Mouse (Mus musculus): ENCODE data around the gene Lrrc23. TPM values are rescaled to one million over a fixed set of nuclear protein-coding genes. Genes with fewer than 3 reads are reported as not detected.
"Not testable (repeated sequence)": the region's sequence is repeated elsewhere in the genome, so short reads cannot be mapped to it uniquely, and the experiment has no call there.

The Lrrc23 gene
- polyA plus RNA-seq, 3 experiments from 2014 or later: 1.5 to 4.2 (median 3.4) TPM

DNA sequence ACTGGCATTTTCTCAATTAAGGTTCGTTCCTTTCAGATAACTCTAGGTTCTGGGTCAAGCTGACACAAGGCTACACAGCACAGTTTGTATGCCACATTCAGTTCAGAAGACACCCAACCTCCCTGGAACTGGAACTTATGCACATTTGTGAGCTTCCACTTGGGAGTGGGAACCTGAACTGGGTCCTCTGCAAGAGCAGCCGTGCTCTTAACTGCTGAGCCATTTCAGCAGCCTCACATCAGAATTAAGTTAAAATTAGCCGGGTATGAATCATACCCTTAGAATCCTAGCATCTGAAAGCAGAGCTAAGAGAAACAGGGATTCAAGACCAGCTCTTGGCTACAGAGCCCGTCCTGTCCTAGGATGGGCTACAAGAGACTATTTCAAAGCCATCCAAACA lies 27.8 kb upstream of the Lrrc23 start:
- no peak for ATAC-seq

DNA sequence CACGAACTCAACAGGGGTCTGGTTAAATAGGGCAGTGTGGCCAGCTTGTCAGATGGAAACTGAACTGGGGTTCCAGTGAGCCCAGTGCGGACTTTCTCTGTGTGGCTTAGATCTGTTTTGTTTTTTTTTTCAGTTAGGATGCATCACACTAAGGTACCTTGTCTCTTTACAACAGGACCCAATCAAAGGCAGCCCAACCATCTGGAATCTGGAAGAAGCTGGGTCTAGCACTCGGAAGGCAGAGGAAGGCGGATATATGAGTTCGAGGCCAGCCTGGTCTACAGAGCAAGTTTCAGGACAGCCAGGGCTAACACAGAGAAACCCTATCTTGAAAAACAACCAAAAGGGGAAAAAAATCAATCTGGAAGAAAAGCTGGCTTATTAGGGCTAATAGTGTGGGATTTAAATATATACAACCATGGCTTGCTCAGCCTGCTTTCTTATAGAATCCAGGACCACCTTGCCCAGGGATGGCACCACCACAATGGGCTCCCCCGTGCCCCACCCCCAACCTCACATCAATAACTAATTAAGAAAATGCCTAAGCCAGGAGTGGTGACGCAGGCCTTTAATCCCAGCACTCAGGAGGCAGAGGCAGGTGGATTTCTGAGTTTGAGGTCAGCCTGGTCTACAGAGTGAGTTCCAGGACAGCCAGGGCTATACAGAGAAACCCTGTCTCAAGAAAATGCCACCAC lies 27.1 kb upstream of the Lrrc23 start:
- ATAC-seq: no peak

GRCm38 (mm10) chr6:124805341-124806321 lies 26.1 kb upstream of the Lrrc23 start:
- ATAC-seq: peak; percentile 72

GRCm38 (mm10) chr6:124804341-124804740 lies 24.8 kb upstream of the Lrrc23 start:
- no peak for ATAC-seq

GRCm38 (mm10) chr6:124803691-124804090 lies 24.2 kb upstream of the Lrrc23 start:
- ATAC-seq: not testable (repeated sequence)

- ATAC-seq: no peak
These were observed 23.5 kb upstream of the Lrrc23 start for GRCm38 (mm10) chr6:124803061-124803460.

DNA sequence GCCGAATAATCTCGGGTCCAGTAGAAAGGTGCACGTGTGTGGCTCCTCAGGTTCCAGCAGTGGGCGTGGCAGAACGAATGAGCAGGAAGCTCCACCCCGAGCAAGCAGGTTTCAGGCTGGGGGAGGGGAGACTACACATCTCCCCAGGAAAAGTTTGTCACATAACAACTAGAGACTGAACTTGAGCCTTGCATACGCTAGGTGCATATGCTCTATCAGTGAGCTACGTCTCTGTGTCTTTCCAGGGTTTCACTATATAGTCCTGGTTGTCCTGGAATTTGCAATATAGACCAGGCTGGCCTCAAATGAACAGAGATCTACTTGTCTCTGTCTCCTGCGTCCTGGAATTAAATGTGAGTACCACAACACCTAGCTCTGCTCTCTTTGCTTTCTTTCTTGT lies 22.9 kb upstream of the Lrrc23 start:
- ATAC-seq: not testable (repeated sequence)

- ATAC-seq: no peak
These were observed 16.7 kb upstream of the Lrrc23 start for GRCm38 (mm10) chr6:124796200-124796599.

DNA sequence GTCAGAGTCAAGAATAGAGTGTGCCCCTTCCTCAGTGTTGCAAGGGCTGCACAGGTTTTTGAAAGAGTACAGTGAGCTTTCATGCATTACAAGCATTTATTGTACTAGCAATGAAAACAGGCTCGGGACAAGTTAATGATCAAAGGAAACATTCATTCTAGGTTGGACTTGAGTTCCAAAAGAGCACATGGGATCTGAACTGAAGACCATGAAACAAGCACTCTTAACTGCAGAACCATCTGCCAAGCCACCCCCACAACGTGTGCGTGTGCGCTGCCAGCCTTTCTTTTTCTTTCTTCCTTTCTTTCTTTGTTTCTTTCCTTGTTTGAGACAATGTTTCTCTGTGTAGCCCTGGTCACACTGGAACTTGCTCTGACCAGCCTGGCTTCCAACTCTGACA lies 16.3 kb upstream of the Lrrc23 start:
- no peak for ATAC-seq

GRCm38 (mm10) chr6:124791911-124792310 lies 12.4 kb upstream of the Lrrc23 start:
- no peak for ATAC-seq

GRCm38 (mm10) chr6:124790121-124790520 lies 10.6 kb upstream of the Lrrc23 start:
- ATAC-seq: no peak

DNA sequence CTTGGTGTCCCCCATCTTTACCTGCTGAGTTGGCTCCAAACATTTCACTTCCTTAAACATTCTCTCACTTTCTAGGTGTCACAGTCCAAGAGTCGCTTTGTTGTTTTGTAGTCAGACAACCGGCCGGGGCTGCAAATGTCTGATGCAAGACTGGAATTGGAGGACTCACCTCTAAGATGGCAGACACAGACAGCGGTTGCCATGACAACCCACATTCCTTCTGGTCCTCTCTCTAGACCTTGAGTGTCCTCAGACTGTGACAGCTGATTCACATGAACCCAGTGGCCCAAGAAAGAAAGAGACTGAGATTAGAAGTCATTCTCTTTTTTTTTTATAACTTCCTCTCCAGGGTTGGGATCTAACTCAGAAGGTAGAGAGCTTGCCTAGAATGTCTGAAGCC lies 10.0 kb upstream of the Lrrc23 start:
- no peak for ATAC-seq

- ATAC-seq: no peak
These were observed 8.2 kb upstream of the Lrrc23 start for GRCm38 (mm10) chr6:124787722-124788121.

DNA sequence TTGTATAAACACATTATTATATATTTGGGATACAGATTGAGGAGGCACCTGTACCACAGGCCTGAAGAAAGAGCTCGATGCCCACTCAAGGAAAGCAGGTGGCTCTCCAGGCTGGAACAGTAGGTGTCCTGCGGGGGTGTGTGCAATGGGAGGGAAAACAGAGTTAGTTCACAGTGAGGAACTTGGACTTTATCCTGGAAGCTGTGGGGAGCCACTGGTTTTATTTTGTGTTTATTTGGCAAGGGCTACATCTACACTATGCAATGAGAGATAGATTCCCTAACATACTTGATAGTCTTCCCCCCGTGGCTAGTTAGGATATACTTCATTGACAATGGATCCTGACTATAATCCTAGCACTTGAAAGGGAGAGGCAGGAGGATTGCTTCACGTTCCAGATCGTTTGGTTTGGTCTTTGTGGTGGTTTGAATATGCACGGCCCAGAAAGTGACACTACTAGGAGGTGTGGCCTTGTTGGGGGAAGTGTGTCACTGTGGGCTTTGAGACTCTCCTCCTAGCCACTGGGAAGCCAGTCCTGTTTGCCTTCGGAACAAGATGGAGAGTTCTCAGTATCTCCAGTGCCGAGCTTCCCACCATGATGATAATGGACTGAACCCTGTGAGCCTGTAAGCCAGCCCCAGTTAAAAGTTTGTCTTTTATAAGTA lies 7.4 kb upstream of the Lrrc23 start:
- ATAC-seq: no peak

DNA sequence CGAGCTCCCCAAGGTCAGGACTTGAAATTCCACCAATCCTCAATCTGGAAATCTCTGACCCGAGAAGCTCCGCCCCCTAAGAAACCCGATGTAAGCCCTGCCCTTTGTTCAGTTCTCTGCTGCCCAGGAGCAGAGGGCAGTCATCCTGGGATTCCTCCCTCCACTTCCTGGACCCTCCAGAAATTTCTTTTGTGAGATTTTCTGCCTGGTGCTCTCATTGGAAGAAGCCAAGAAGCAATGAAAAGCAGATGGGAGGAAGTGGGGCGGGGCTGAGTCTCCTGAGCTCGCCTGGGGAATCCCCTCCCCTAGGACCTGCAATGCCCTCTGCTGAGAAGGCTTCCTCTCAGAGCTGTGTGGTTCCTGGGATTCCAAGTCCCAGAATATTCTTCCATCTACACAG lies 2.9 kb upstream of the Lrrc23 start:
- ATAC-seq: peak; percentile 75

- ATAC-seq: no peak
These were observed 1.4 kb upstream of the Lrrc23 start for GRCm38 (mm10) chr6:124780917-124781316.

GRCm38 (mm10) chr6:124779984-124780416 lies 473 bp upstream of the Lrrc23 start:
- ATAC-seq: peak; percentile 19

DNA sequence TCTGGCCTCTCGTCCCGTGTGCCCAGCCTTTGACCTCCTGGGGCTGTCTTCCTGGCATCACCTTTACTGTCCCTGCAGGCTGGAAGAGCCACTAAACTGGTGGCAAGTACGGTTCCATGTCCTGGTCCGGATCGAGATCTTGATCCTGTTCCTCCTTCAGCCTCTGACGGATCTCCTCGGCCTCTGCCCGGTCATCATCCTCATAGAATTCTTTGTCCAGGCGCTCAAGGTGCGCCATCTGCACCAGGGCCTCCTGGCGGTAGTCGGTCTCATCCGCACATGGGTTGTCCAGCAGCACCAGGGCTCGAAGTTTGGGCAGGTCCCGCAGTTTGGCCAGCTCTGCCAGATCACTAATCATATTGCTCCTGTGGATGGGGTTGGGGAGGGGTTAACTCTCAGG lies 9.0 kb downstream of the Lrrc23 start:
- no peak for ATAC-seq

DNA sequence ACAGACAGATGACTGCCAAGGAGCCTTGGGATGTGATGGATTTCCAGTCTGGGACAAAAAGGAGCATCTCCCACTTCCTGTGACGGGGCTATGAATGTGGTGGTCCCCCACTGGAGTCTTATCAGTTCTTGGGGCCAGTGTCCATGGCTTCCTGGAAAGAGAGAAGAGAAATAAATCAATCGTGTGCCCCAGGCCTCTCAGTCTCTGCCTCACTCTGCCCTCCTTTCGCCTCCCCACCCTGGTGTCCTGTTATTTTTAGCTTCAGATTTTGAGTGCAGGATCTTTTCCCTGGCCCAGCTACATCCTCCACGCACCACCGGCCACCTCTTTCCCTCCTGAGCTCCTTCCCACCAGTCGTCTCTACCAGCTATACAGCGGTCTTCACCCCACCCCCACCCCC lies 9.5 kb downstream of the Lrrc23 start:
- ATAC-seq: no peak

DNA sequence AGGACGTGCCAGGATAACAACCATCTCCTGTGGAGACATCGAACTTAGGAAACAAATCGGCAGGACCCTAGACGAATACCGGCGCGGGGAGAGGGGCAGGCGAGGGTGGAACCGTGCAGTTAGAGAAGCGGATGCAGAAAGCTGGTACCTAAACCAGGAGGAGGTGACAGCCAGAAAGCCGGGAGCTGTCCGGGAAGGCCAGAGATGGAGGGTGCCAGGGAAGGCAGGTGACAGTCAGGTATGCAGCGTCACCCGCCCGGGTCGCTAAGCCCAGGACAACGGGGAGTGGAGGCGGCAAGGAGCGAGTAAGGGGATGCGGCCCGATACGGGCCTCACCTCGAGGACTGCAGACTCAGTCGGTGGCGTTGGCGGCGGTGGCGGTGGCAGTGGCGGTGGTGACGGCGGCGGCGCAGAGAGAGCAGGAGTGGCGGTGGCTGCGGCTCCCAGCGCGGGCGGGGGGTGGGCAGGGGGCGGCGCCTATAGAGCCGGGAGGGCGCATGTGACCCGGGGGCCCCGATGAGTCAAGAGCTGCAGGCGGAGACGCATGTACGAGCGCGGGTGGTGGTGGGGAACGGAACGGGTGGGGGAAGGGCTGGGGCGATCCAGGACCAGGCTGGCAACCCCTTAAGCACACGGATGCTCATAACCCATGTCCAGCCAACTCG lies 10.3 kb downstream of the Lrrc23 start, which contains the start of gene Eno2:
Eno2 (minus strand) TSS at position 573 of the 665 bp plus-strand sequence.
- peak; percentile 77 for ATAC-seq

- ATAC-seq: no peak
These were observed 10.9 kb downstream of the Lrrc23 start for GRCm38 (mm10) chr6:124768704-124769044.

DNA sequence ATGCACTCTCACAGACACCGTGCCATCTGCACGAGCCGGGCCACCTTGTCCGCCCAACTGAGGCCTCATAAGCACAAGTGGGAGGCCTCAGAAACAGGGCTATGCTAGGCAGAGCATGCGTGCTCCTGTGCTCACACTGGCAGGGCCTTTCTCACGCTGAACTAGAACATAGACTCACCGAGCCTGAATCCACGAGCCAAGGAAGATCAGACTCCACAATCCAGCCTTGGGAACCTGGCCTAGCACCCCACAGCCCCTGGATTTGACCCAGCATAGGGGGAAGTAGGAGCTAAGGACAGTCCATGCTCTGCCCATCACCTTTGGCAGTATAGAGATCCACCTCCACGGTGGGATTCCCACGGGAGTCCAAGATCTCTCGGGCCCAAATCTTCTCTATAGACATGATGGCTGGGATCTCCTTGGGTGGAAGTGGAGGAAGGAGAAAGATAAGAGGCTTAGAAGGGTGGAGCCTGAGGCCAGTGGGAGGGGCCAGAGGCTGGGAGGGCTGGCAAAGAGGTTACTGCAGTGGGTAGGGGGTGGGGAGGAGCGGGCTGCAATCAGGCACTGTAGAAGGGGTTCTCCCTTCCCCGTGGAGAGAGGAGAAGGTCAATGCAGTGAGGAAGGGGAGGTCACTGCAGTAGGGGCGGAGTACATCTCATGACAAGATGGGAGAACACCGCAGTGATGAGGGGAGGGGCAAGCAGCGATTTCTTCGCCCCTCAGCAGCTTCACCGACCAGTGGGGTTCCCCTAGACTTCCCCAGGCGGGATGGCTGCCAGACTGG lies 11.4 kb downstream of the Lrrc23 start:
- ATAC-seq: peak; percentile 26
